Mouse (Mus musculus): ENCODE data around the gene Osgin1. TPM values are rescaled to one million over a fixed set of nuclear protein-coding genes. Genes with fewer than 3 reads are reported as not detected.

The Osgin1 gene
- polyA plus RNA-seq (2012; rRNA removed) = 1.7 and 1.8 TPM in 2 replicates

DNA sequence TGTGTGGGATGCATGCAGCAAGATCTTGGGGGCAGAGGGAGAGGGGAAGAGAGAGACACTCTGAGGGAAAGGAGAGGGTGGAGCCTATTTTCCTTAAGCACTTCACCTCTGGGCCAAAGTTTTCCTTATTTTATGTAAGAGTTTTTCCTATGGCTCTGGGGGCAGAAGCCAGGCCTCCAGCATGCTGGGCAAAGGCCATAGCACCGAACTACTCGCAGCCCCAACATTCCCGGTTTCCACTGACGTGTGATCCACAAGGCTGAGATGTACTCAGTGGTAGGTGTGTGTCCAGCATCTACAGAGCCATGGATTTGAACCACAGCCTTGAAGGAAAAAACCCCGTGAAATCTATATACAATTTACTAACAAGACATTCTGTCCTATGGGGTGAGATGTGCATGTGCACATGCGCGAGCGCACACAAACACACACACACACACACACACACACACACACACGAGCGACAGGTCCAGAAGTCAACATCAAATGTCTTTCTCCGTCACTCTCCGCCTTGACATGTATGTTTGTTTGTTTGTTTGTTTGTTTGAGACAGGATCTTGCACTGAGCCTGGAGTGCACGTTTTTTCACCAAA, at the start of gene Osgin1:
Osgin1 (plus strand) TSS at position 543 of the 593 bp plus-strand sequence.
- no peak for DNase-seq (ENCODE audit: extremely low spot score in 1 of 2, low spot score in 1 of 2)

DNA sequence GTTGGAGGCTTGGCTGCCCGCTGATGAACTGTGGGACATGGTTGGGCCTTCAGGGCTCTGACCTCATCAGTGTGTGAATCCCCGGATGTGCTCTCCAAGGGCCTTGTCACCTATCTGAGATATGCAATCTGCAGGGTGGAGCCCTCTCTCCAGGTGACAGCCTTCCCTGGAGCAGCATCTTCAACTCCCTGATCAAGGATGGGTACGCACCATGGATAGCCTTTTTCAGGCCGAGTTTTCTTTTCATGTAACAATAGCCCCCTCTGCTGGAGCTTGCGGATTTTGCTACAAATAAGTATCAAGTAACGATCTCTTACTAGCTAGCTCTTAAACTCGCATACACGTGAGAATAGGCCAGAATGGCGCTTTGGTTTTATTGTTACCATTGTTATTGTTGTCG, 49.4 kb upstream of the Osgin1 start:
- peak; percentile 57 to 96 for DNase-seq (ENCODE audit: extremely low spot score in 1 of 2, low spot score in 1 of 2)

DNA sequence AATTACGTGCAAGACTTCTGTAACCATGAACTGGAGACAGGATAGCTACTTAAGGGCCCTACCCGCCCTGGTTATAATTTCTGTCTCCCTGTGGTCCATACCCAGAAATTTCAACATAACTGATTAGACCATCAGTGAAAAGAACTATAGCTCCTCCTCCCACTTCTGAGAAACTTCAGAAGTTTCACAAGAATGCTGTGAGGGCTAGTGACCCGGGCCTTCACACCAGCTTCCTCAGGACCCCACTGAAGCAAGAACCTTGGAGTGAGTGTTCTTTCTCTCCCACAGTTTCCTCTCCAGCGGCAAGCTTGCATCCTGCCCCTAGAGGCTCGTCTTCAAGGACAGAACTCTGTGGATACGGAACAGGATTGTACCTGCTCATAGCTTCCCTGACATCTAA, 48.1 kb upstream of the Osgin1 start:
- DNase-seq (ENCODE audit: extremely low spot score in 1 of 2, low spot score in 1 of 2) = no peak

DNA sequence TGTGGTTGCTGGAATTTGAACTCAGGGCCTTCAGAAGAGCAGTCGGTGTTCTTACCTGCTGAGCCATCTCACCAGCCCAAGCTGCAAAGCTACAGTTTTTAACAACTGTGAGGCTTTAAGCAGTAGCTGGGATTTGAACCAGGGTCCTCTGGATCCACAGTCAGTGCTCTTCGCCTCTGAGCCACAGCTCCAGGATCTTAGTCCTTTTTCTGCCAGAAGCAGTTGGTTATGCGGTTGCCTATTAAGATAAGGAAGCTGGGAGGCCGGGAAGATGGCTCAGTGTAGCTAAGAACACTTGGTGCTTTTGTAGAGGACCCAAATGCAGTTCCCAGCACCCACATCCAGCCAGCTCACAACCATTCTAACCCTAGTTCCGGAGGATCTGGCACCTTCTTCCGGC, 46.9 kb upstream of the Osgin1 start:
- no peak for DNase-seq (ENCODE audit: extremely low spot score in 1 of 2, low spot score in 1 of 2)

DNA sequence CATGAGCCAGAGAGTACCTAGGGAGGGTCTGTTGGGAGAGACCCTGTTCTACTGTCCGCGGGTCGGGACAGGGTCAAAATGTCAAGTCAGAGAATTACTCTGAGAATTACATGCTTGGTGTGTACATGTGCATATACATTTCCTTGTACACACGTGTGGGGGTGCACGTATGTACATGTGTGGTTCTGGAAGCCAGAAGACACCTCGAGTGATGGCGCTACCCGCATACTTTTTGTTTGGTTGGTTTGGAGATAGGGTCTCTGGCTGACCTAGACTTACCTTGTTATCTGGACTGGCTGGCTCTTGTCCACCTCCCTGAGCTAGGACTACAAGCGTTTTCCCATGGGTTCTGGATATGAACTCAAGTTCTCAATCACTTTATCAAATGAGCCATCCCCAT, 39.8 kb upstream of the Osgin1 start:
- no peak for DNase-seq (ENCODE audit: extremely low spot score in 1 of 2, low spot score in 1 of 2)

DNA sequence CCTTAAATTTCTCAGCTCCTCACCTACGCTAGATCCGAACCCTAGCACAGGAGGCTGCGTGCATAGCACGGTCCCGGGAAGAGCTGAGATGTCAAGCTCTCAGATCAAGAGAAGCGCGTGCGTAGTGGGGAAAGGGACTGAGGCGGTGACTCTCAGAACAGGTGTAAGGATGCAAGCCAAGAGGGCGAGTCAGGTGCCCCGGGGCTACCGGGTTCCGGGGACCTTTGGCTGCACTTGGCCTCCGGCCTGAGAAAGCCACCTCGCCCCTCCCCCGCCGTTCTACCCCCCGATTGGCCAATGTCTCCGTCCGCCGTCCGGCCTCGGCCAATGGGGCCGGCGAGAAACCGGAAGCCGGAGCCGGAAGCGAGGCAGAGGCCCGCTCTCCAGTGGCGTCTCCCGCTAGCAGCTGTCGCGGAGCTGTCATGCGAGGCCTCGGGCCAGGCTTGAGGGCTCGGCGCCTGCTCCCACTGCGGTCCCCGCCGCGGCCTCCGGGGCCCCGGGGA, 39.3 kb upstream of the Osgin1 start, which contains the start of gene Mlycd:
Mlycd (plus strand) TSS at position 355 of the 503 bp plus-strand sequence.
- peak; percentile 79 to 90 for DNase-seq (ENCODE audit: extremely low spot score in 1 of 2, low spot score in 1 of 2)

DNA sequence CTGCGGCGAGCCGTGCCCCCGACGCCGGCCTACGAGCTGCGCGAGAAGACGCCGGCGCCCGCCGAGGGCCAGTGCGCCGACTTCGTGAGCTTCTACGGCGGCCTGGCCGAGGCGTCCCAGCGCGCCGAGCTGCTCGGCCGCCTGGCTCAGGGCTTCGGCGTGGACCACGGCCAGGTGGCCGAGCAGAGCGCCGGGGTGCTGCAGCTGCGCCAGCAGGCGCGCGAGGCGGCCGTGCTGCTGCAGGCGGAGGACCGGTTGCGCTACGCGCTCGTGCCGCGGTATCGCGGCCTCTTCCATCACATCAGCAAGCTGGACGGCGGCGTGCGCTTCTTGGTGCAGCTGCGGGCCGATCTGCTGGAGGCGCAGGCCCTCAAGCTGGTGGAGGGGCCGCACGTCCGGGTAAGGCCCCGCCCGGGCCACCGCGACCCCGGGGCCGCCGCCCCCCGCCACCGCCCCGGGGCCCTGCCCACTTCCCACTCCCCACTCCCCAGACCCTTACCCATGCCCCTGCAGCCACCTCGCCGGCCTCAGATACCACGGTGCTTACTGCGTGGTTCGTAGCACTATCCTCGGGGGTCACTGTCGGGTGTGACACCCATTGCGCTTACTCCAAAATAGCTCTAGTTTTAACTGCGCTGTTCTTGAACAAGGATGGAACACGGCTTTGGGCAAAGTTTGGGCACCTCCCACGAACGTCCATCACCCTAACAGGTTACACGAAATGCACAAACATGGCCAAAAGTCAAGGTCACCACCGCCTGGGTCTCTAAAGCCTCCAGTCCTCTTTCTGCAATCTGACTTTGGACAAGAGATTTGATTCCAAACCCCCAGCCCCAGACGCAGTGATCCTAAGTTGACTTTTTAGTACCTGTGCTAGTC, 38.6 kb upstream of the Osgin1 start:
- no peak for DNase-seq (ENCODE audit: extremely low spot score in 1 of 2, low spot score in 1 of 2)

DNA sequence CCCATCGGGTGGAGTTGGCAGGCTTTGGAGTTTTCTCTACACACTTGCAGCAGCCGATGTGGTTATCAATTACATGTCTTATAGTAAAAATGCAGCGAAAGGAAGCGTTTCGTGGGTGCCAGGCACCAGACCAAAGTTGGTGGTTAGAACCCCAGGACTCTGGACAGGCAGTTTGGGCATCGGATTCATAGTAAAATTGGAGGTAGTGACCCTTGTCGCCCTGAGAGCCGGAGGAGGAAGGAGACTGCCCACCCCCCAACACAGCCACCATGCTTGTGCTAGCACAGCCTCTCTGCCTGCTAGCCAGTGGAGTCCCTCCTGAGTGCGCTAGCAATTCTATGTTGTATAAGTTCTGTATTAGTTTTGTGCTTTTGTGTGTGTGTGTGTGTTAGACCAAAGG, 35.4 kb upstream of the Osgin1 start:
- no peak for DNase-seq (ENCODE audit: extremely low spot score in 1 of 2, low spot score in 1 of 2)

DNA sequence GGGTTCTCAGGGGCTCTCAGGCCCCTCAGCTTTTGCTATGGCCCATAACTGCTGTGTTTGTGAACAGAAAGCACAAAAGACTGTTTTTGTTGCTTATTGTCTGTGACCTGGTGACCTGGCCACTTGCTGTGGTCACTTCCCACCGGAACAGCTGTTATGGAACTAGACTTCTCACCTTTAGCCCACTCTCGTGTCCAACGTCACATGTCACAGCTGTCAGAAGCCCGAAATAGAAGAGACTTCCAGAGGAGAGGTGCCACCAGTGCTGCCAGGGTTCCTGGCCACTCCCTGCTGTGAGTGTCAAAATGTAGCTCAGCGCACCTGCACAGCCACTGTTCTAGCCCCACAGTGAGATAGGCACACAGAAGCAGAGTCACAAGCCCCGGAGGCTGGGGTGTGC, 34.7 kb upstream of the Osgin1 start:
- no peak for DNase-seq (ENCODE audit: extremely low spot score in 1 of 2, low spot score in 1 of 2)

DNA sequence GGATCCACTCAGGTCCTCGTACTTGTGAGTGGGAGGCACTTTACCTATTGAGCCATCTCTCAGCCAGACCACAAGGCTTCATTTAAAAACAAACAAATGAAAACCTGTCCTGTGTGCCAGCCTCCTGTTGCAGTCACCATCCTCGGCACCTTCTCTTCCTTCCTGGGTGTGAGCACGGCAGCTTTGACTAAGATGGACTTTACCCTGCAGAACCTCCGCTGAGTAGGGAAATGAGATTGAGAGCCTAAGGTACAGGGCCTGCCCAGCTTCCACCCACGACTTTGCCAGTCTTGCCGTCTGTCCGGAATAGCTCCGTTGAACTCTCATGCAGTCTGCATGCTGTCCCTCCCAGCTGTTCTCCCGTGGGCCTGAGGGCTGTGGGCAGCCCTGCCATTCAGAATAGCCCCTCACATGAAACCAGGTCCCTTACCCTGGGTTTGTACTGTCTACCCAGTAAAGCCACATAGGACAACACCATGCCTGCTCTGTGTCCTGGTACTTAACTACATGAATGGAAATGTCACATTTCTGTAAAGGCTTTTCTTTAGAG, 33.7 kb upstream of the Osgin1 start:
- DNase-seq (ENCODE audit: extremely low spot score in 1 of 2, low spot score in 1 of 2) = no peak

DNA sequence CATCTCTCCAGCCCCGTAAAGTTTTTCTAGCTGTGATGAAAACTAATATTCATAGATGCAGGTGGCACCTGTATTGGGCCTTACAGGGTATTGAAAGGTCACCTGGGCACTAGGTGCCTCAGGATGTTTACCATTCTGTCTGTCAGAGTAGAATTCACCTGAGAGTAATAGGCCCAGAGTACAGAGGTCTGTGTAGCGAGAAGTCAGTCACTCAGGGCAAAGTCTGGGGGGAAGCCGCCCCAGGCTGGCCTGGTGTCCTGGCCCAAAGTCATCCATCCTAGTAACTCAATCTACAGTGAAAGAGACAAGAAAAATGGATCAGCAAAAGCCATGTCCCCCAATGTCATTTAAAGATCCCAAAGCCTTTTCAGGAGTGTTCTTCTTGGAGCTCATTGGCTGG, 33.0 kb upstream of the Osgin1 start:
- DNase-seq (ENCODE audit: extremely low spot score in 1 of 2, low spot score in 1 of 2) = no peak

DNA sequence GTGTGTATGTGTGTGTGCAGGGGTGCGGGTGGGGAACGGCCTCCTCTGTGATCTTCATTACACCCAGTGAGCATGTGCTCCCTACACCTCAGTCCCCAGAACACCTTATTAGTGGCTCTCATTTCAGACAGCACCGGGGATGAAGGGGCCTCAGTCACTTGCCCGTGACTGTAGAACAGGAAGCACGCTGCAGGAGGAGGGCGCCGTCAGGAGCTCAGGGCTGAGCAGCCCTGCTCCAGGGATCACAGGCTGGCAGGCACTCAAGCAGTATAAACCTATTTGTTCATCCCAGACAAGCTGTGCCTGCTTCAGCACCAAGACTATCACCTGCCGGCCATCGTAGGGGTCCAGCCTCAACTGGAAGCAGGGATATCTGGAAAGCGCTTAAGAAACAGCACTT, 30.0 kb upstream of the Osgin1 start:
- no peak for DNase-seq (ENCODE audit: extremely low spot score in 1 of 2, low spot score in 1 of 2)

DNA sequence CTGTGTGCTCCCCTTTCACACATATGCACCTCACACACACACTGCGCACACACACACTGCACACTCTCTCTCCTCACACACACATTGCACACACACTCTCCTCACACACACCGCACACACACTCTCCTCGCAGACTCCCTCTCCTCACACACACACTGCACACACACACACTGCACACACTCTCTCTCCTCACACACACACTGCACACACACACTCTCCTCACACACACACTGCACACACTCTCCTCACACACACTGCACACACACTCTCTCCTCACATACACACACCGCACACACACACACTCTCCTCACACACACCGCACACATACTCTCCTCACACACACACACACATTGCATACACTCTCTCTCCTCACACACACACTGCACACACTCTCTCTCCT, 29.3 kb upstream of the Osgin1 start:
- DNase-seq (ENCODE audit: extremely low spot score in 1 of 2, low spot score in 1 of 2) = no peak

DNA sequence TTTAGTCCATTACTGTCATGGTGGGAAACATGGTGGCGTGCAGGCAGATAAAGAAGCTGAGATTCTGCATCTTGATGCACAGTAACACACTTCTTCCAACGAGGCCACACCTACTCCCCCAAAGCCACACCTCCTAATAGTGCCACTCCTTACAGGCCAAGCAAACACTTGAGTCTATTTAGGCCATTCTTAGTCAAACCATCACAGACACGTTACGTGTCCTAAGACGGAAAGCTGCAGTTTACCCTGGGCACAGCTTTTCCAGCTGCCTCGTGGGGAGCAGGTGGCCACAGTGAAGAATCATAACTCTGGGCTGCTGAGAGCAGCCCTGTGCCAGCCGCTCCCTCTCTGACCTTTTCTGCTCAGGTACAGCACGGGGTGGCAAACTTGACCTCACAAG, 25.6 kb upstream of the Osgin1 start:
- no peak for DNase-seq (ENCODE audit: extremely low spot score in 1 of 2, low spot score in 1 of 2)

DNA sequence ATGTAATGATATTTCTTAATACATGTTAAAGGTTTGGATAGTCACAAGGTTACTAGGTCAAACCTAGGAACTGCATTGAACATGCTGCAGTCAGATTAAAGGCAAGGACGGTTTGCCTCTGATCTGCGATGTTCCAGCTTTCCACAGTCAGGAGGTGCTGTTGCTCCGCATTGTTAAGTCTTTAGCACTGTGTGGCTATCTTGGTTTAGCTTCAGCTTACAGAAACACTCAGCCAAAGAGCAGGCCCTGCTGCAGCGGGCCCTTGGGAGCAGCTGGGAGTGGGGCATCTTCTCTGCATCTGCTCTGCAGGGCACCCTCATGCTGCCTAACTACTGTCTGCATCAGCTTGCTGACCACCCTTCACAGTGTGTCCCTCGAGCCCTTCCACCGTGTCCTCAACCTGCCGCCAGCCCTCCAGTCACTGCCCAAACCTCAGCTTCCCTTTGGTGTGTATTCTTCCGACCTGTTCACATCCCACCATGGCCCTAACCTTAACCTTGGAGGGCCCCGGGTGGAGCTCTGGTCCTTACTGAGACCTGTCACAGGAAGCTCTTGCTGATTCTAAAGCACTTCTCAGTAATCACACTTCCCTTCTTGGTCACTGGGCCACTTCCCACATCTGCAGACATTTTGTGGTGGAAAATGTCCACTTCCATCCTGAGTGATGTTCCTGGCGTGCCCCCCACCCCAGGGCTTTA, 21.7 kb upstream of the Osgin1 start:
- DNase-seq (ENCODE audit: extremely low spot score in 1 of 2, low spot score in 1 of 2) = no peak

DNA sequence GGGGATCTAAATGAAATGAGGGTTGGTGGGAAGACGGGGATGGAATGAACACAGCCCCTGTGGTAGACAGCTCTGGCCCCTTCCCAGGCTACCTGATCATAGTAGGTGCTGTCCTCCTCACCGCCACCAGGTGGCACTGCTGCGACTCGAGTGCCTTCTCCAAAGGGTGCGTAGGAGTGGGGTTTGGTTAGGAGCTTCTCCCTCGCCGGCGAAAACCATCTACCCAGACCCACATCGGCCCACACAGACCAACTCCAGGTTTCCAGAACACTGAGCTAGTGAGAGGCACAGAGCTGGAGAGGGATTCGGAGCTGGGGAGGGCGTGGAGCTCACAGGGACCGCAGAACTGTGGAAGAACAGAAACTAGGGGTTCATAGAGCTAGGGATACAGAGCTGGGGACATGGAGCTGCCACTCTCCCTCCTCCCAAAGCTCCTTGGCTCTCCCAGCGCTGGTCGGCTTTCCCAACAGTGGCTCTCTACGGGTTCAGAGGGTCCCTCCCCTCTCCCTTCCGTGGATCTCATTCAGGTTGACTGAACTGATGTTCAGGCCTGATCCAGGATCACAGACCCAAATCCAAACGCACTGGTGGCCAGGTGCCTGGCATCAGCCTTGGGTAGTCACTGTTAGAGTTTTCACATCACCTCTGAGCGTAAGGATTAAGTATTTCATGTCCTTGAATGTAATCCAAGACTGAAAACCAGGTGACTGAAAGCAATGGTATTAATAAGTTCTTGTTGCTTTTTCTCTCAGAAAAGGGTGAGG, 21.0 kb upstream of the Osgin1 start:
- peak; percentile 63 to 89 for DNase-seq (ENCODE audit: extremely low spot score in 1 of 2, low spot score in 1 of 2)

DNA sequence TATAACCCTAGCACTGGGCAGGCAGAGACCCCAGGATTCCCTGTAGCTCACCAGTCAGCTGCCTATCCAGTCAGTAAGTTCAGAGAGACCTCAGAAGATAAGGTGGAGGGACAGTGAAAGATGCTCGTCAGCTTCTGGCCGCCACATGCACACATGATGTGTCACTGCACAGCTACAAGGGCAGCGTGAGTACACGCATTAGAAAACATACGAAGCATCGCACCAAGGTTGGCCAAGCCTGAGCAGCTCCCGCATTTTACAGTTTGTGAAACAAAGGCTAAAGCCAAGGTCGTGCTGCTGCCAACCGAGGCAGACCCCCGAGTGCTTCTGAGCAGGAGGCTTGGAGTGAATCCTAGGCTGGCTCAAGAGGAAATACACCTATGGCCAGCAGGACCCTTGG, 20.3 kb upstream of the Osgin1 start:
- DNase-seq (ENCODE audit: extremely low spot score in 1 of 2, low spot score in 1 of 2) = no peak

DNA sequence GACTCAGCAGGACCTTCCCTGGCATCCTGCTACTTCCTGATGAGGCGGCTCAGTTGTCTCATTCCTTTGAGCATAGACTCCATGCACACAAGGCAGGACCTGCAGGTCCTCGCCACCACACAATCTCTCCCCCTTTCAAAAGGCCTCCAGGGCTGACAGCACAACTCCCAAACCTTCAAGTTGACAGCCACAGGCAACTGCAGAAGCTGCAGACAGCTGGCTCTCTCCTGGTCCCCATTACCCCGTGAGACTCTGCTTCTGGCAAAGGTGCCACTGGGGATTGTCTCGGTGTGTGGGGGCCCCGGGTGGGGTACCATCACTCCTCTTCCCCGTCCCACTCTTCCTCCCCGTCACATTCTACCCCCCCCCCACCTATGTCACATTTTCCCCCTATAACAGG, 13.6 kb upstream of the Osgin1 start:
- DNase-seq (ENCODE audit: extremely low spot score in 1 of 2, low spot score in 1 of 2) = no peak

DNA sequence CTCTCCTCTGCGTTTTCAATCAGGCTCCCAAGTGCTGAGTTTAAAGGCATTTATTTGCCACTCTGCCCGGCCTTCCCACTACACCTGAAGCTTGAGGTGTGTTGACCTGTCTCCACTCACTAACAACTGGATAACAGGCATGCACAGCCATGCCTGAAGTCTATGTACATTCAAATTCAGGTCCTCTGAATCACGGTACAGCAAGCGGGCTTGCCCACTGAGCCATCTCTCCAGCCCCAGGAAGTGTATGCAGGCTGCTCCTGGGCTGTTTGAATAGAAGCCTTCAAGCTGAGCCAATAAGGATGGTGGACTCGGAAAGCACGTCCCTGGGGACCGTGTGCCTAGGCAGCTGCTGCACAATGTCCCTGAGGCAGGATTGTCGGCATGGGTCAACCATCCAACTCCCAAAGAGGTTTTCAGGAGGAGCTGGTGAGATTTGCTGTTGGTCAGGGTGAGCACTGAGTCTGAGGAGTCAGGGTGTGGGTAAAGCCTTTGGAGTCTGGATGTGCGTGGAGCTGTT, 12.3 kb upstream of the Osgin1 start:
- DNase-seq (ENCODE audit: extremely low spot score in 1 of 2, low spot score in 1 of 2) = no peak

DNA sequence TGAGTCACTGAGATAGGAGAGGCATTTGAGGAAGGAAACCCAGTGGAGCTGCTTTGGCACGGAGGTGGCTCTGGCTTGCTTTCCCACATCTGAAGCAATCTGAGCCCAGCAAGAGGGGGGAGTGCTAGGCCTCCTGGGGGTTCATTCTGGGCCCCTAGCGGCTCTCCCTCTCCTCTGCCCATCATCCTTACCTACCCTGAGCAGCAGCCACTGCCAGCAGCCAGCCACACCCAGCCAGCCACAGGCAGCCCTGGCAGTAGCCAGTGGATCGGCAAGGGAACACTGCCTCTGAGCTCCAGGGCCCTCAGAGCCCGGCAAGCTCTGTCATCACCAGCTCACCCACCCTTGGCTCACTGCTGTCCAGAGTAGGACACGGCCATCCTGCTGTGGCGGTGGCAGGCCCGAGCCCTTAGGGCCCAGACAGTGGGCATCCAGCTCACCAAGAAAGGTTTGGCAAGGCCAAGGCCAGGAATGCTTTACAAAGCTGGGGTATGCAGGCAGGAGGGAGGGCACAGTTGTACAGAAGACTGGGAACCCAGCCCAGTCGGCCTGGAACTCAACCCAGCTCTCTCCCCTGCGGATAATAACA, 11.7 kb upstream of the Osgin1 start:
- no peak for DNase-seq (ENCODE audit: extremely low spot score in 1 of 2, low spot score in 1 of 2)

Measured in frontal cortex, adult 2 months (tissue).